Mouse (Mus musculus) lung, postnatal 14 days (tissue): ENCODE measurements around the gene Pold3.

ENCODE experiments used
- DNase-seq: peaks from one replicate; pipeline ENCODE4 v3.0.0; 2021

Pold3 gene

DNA sequence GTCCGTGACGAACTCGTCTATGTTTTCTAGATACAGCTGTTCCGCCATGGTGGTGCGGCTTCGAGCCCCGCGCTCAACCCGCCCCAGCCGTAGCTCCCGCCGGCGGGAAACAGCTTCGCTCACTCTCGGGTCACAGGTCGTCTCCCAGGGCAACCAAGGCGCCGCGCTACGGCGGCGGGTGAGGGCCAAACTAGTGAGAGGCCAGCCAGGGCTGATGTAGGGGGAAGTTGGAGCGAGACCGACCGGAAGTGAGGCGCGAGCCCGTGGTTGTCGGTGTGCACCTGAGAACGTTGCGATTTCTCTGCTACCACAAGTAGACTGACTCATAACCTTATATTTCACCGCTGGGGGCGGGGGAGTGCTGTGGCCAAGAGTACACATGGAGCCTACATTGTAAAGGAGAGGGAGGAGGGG, at the start of gene Pold3:
TSS of gene Pold3 (minus strand) at position 190 of the 414 bp plus-strand sequence.
- peak; percentile 99 for DNase-seq

DNA sequence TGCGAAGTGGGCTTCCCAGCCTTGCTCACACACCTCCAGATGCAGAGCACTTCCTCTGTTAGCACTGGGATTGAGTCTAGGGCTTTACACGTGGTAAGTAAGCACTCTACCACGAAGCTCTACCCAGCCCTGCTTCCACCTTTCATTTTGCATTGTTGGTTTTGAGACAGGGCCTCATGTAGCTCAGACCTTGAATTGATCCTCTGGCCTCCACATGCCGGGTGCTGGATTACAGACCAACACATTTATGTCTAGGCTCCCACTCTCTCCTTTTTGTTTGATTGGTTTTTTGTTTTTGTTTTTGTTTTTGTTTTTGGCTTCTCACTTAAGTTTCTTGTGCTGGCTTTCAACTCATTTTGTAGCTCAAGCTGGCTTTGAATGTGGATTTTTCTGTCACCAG, 49.4 kb upstream of the Pold3 start:
- no peak for DNase-seq

DNA sequence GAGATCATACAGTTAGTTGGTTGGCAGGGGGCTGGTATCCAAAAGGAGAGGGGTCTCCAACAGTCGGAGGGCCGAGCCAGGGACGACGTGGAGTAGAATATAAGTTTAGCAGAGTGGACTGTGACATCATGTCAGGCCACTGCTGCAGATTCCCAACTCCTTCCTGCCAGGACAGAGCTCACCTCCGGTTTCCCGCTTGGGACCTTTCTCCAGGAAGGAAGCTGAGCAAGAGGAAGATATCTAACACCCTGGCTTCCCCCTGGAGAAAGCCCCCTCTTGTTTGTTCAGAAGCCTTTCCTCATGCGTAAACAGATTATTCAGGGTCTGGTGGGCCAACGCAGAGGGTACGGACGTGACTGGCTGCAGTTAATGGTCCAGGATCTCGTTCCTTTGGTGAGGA, 47.3 kb upstream of the Pold3 start:
- no peak for DNase-seq

DNA sequence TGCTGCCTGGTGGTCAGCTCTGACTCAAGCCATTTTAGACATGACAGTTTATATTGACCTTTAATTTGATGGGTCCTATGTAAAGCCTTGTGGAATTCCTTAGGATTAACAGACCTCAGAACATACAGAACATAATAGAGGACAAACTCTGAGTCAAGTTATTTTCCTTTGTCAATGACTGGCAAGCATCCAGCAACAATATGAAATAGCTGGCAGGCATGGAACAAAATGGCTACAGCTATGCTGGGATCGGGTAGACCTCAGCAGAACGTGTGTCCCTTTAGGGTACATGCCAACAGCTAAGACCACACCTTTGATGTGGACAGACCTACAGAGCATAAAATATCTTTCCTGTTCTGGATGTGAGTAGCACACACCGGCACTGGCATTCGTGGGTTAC, 42.1 kb upstream of the Pold3 start:
- DNase-seq = no peak

DNA sequence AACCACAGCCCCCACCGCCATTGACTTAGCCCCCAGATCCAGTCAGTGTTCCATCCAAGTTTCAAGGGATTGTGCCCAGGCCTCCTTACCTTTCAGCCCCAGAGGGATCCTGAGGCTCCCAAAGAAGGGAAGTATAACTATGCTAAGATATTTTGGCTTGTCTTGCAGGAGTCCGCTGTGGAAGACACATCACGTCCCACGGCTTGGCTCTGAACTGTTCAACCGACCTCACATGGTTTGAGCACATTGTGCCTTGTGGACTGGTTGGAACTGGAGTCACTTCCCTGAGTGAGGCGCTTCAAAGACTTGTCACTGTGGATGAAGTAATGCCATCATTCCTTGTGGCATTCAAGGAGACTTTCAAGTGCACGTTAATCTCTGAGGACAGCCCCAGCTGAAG, 38.6 kb upstream of the Pold3 start:
- no peak for DNase-seq

DNA sequence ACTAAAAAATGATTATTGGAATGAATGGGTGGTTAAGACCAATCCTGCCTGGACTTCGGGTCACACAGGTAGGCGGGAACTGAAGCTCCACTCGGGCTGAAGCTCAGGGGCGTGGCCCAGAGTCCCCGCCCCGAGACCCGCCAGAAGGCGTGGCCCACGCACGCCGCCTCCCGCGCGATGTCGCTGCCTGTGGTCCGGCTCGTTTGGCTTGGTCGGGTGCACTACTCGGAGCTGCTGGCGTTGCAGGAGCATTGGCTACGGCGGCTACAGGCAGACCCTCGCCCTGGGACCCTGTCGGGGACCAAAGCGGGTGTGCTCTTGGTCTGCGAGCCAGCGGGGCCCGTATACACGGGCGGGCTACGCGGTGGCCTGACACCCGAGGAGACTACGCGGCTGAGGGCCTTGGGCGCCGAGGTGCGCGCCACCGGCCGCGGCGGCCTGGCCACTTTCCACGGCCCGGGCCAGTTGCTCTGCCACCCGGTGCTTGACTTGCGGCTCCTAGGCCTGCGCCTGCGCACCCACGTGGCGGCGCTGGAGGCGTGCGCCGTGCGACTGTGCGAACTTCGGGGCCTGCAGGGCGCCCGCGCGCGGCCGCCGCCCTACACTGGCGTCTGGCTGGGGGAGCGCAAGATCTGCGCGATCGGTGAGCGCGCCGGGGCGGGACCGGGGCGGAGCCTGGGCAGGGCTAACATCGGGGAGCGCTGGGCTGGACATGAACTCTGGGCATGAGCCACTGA, 37.9 kb upstream of the Pold3 start, which contains the start of gene Lipt2:
TSS of gene Lipt2 (plus strand) at position 173 of the 737 bp plus-strand sequence.
- DNase-seq = peak; percentile 92

DNA sequence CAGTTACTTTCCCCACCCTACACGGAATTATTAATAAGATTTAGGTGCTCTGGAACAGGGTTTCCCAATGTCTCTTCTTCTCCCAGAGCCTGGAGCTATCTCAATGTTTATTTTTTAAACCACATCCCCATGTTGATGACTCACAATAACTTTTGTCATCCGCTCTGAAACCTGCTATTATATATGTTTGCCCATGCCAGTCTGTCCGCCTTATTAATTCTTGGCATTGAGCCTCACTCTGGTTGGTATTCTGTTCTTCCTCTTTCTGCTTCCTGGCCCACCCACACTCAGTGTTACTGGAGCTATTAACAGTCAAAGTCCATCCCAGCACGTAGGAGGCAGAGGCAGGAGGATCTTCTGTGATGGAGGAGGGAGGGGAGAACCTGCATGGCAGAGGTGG, 36.3 kb upstream of the Pold3 start:
- no peak for DNase-seq

DNA sequence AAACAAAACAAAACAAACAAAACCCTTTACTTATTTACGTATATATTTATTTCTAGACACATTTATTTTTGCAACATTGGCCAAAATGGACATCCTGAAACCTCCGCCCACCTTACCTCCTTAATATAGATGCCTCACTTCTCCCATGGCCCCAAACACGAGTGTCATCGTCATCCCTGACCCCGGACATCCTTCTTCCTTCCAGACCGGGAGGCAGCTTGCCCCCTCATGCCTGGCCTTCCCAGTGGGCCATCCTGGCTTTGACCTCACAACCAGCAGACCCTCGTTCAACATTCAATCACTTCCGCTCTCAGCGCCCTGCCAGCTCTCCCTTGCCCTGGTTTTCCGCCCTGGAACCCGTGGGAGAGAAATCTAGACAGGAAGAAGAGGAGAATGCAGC, 29.3 kb upstream of the Pold3 start:
- DNase-seq = no peak

DNA sequence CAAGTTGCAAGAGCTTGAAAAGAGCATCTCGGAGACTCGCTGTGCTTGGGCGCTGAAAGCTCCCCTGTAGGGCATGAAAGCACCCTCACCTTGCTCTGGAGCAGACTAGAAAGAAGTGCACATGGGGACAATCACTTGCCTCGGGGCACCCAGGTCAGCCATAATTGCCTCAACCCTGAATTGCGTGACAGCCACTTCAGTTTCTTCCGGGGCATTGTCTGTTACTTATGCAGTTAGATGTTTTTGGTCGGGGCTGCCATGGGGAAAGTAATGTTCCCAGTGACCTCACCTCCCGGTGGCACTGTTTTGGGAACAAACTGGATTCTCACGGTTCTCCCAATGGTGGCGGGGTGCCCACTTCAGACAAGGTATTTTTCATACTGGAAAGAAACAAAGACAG, 28.7 kb upstream of the Pold3 start:
- no peak for DNase-seq

DNA sequence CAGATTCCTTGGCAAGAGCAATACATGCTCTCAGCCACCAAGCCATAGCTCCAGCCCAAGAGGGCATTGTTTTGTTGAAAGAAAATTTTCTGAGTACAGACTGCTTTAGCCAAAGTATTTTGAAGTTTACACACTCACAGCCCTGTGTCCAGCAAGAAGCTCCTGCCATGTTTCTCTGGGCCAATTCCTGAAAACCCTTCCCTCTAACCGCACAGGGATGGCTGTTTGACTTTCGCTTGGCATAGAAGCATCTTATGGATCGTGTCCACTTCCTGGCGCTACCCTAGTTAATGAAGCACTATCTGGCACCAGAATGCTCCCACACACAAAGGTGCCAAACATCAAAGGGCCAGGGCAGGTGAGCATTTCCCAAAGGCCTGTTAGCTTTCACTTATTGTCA, 27.2 kb upstream of the Pold3 start:
- no peak for DNase-seq

DNA sequence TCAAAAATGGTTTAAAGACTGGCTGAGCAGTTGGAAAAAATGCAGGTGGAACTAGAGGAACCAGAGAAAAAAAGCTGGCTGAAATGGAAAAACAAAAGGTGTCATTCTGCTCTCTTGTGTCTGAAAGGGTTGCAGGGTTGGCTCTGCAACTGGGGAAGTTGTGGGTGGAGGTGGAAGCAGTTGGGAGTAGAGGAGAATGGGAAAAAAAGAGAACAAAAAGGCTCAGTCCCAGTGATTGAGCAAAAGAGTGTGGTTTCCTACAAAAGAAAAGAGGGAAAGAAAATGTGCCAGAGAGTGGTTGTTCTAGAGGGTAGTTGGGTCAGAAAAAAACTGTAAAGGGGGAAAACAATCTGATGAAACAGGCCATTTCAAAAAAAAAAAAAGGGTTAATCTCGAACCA, 19.2 kb upstream of the Pold3 start:
- DNase-seq = no peak

DNA sequence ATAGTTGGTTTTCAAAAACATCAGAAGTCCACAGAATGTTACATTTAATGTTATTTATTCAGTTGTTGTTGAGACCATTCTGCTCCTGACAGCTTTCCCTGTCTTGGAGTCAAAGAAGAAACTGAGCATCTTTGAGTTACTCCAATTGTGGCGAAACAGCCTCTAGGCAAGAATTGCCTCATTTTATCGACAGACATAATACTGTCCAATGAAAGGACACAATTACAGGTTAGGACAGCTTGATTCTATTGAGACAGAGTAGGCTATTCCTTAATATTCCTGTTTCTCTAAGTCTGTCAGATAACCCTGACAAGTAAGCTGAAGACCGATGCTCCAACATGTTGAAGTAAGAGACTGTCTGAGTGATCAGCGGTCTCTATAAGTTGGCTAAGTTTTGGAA, 16.7 kb upstream of the Pold3 start:
- DNase-seq = no peak

DNA sequence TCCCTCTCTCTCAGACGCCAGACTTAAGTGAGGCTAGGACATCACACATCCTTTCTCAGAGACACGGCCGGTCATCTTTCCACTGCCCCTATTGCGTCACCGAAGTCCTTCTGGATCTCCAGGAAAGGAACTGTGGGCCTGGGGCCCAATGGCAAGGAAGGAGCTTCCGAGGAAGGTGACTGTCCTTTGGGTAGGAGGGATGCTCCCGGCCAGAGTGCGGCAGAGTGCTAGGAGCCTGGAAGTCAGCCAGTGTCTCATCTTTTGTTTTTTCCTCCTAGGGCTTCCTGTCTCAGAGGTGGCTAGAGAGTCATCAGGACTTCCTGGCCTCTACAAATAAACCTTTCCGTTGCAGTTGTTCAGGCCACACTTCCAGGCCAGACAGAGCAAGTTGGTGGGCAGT, 15.7 kb upstream of the Pold3 start:
- DNase-seq = no peak

DNA sequence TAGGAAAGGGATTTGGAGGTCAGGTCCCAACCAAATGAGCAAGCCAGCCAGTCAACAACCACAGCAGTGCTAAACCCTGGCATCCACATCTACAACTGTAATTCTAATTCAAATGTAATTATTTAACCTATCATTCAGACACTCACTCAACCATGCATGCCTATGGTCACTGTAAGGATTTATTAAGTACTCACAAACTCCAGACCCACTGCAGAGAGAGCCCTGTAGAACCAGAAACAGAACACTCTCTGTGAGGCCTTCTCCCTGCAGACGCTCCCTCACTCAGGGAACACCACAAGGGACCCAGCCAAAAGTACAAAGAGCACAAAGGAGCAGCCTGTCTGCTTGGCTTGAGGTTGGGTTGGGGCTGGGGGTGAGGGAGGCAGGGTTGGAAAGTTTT, 11.0 kb upstream of the Pold3 start:
- DNase-seq = no peak

DNA sequence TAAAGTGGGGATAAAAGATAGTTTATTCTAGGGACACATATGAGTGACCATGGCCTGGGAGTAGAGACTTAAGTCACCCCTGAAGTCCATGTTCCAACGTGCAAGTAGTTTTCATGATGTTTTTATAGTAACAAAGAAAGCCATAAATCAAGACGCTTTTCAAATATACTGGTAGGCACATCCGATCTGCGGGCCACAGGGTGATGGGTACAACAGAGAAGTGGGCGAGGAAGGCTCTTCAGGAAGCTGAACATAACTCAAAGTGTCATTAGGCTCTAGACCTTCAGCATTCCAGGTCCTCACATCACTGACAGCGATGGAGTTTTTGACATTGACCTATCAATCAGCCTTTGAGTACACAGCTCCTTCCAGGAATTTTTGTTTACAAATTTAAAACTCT, 9.2 kb upstream of the Pold3 start:
- no peak for DNase-seq

DNA sequence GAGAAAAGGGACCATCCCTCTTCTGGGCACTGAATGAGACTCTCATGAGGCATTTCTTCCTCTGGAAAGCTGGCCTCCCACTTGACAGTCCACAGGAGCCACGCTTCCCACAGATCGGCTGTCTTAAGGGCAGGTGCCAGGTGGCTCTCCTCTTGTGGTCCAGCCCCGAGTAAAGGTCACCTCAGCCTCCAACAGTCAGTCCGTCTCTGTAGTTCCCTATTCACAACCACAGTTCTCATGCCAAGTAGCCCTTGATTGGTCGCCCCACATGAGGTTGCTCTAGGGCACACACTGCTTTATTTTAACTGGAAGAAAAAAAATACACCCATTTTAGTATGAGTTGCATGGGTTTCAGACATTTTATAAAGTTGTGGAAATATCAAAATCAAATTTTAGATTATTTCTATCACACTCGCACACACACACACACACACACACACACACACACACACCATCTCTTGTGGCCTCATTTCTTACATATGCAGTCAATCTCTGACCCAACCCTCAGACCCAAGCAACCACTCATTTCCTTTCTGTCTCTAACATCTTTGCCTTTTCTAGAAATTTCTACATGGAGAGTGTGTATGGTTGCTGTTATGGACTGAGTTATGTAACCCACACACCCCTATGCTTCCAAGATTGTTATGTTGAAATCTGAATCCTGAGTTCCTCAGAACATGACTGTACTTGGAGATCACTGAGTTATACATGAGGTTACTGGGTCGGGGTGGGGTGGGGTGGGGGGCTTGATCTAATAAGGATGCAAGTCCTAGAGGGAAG, 7.1 kb upstream of the Pold3 start:
- DNase-seq = no peak

DNA sequence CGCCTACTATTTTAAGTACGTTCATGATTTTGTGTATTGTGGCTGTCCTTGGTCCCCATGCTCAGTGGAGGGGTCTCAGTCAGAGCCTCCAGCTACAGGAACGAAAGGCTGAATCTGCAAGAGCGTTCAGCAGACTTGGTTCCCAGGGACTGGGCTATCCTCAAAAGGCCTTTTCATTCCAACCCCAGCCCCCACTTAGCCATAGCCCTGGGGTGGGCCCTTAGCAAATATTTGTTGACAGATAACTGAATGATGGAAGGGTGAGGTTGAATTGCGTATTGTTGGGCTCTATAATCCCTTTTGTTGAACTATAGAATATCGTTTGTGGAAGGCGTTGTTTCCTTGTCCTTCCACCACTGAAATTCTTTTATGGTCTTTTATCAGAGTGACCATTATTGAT, 5.1 kb upstream of the Pold3 start:
- DNase-seq = no peak

DNA sequence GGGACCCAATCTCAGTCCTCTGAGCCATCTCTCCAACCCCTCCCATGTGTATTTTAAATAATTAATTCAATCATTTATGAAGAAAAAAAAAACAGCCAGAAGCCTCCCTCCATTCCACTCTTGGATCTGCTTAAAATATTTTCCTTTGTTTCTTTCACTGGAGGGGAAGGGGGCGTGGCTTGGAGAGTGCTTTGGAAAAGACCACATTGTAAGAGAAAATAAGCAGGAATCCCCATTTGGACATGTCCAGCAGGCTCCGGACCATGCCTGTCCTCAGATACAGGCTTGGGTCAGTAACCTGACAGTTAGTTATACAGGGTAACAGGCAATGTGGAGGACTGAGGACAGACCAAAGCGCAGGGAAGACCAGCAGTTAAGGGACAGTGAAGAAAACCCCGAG, 3.8 kb upstream of the Pold3 start:
- DNase-seq = no peak

DNA sequence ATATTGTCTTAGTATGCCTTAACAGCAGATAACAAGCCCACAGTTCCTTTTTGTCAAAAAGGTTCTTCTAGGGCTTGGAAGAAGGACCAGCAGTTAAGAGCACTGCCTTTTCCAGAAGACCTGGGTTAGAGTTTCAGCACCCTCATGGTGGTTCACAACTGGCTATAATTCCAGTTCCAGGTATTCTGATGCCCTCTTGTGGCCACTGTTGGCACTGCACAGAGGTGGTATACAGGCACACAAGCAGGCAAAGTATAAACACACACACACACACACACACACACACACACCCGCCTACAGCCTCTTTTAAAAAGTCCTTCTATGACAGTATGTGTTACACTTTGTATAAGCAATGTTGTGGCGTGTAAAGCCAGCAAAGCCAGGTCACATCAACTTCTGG, 2.8 kb upstream of the Pold3 start:
- peak; percentile 56 for DNase-seq

DNA sequence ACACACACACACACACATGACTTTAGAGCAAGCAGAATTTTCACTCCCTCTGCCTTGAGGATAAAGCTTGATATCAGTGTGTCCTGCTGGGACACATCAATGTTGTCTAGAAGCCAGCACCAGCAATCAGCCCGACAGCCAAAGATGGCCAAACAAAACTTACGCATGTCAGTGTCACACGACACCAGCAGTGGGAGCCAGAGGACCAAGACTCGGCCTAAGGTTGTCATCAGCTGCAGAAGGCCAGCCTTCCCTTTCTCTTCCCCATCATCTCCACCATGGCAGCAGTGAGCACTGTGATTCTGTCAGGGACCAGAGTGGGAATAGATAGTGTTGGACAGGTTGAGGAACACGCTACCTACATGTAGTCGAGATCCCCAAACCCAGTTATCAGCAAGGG, 2.1 kb upstream of the Pold3 start:
- peak; percentile 59 for DNase-seq

DNA sequence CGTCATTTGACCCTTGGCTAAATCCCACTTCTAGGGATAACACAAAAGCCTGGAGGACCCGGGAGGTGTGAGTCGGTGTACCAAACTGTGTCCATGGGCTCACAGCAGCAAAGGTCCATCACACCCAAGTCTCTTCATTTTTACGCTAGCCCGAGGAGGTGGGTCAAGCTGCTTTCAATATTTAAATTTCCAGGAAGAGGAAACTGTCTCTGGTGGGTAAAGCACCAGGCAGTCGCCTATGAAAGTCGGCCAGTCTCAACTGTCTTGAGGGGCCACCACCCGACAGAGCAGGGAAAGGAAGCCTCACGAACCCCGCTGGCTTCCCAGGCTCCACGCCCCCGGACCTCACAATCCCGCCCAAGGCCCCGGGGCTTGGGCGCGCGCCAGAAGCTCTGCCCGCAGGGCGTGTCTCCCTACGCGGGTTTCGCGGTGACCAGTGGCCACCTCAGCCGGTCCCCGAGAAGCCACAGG, 539 bp downstream of the Pold3 start:
- peak; percentile 38 for DNase-seq

DNA sequence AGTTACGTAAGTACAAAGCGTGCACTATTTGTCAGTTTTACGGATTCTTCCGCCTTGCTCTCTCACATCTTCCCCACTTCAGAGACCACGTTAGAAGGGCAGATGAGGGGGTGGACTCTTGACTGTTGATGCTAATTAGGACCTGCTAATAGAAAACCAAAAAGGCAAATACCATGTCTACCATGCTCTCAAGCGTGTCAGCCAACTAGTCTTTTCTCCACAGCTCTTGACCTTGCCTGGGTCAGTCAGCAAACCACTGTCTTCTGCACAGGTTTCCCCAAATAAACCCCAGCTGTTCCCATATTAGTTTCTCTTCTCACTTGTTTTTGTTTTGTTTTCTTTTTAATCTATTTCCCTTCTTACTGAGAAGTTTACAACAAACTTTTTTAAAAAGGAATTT, 7.1 kb downstream of the Pold3 start:
- DNase-seq = no peak

DNA sequence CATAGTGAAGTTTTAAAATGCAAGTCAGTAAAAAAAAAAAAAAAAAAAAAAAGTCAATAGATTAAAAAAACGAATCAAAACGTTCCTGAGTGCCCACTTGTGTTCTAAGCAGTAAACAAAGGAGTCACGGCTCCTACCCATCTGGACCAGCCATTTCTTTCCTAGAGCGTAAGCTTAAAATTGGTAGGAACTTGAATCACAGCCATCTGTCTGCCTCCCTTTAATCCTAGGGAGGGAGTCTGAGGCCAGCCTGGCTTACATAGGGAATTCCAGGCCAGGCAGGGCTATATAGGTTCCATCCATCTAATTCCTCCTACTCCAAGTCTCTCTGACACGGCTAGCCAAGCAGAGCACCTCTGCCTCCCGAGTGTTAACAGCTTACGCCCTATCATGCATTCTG, 7.5 kb downstream of the Pold3 start:
- DNase-seq = no peak

DNA sequence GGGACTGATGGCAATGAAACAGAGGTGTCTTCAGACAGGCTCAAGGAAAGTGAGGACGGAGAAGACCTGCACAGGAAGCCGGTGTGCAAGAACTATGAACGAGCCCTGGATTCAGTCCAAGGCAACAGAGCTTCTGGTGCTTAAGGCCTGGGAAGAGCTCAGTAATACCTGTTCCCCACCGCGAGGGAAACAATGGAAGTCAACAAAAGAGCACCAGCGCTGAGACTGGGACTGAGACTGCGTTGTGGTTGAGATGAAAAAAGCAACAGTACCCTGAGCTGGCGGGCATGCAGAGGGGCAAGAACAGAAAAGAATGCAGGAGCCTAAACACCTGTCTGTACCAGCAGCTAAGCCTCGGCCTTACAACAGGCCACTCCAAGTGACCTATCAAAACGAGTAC, 9.9 kb downstream of the Pold3 start:
- DNase-seq = no peak

DNA sequence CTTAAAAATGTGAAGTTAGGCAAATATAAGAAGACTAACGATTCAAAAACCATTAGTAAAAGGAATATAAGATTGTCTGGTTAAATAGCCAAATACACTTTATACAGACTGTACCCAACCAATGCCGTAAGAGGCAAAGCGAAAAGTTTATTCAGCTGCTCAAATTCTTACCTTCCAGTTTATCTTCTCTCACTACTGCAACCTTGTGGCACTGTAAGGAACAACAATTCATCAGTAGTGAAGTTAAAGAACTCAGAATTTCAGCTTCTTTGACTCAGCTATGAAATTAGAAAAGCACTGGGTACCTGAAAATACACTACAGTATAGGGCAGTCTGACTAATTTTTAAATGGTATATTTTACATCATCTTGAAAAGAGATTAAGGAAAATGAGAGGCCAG, 13.0 kb downstream of the Pold3 start:
- DNase-seq = peak; percentile 42
